Mouse (Mus musculus) brain, adult 2 months (tissue): ENCODE measurements around the gene Spry2.

ENCODE experiments used
- DNase-seq: peaks from one replicate; pipeline ENCODE4 v3.0.0; 2011; ENCODE audit warnings: low read depth, low spot score

Spry2 gene

DNA sequence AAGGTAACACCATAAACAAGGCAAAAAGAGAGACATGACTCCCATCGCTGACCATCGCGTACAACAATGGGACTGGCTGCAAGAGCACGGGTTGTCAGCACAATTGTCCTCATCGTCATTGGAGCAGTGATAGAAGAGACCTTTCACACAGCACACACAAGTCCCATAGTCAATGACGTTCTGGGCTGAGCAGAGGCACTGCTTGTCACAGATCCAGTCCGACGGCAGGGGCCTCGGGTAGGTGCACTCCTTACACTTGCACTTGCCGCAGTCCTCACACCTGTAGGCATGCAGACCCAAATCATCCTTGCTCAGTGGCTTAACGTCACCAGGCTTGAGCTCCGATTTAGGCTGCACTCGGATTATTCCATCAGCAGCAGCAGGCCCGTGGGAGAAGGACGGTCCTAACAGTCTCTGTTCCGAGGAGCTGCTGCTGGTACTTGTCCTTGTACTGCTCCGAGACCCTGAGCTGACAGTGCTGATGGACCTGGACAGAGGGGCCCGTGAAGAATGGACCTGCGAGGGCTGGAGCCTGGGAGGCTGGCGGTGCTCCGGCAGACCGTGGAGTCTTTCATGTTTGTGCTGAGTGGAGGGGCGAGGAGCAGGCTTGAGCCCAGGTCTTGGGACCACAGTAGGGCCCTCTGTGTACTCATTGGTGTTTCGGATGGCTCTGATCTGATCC, 3.5 kb downstream of the Spry2 start:
- DNase-seq, result peak; percentile 70

DNA sequence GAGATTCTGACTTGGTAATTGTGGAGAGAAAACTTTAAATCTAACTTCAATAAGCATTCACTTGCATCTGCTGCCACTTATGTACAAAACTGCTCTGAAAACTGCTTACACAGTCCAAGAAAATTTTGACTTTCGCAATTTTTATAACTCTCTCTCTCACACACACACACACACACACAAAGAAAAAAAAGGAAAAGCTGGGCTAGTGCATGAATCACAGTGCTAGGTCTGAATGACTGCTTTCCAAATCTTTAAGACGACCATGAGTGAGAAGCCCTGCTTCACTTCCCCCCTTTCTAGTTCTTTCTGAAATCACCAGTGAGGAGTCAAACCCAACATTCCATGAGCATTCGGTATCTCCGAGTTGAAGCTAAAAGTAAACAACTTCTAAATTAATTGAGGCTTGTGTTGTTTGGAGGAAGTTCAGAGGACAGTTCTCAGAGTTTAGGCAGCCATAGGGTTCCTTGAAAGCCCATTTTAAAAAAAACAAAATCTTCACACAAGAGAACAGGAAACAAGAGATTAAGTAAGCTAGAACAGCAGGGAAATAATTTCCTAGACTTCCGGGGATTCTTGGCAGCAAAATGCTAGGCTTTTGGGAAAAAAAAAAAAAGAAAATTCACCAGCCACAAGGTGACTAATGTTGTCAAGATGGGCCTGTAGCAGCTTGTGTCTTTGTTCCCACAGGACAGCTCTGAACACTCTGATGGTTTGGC, 5.9 kb downstream of the Spry2 start:
- DNase-seq, result peak; percentile 26

DNA sequence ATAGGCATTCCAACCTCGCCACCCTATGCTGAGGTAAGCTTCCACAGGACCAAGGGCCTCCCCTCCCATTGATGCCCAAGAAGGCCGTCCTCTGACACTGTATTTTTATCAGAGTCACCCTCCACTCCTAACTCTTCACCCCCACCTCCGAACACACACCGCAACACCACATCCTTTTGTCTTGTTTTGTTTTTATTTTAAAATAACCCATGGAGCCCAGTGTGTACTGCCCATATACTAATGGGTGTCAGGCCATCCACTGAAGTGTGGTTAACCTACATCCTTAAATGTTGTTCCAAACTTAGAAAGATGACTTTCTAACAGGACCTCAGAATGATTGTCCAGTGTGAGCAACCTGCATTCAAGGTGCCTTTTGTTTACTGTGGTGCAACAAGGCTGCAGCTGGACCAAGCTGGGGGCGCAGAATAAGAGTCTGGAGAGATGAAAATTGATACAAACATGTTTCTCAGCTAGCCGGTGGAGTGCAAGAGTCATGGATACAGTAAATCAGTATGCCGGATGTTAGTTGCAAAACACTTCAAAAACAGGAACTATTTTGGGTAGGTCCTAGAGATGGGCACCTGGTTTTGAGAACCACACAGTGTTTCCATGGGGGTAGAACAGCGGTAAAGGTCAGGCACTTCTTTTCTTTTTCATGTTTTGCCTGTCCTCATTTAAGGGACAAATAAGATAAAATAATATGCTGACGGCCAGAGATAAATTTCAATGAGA, 9.8 kb downstream of the Spry2 start:
- no peak for DNase-seq

DNA sequence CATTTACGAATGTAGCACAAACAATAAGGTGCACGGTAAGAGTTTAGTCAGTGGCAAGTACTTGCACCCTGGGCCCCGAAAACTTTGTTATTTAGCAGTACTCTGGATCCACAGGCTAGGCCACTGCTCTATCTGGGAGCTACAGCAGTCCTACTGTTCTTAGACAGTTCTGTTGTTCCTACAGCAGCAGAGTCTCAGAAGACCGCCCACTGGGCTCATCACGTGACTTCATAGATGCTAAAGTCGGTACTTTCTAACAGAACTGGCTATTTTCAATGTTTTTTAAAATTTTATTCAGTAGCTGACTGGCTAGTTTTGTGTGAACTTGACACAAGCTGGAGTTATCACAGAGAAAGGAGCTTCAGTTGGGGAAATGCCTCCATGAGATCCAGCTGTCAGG, 11.4 kb downstream of the Spry2 start:
- peak; percentile 9 for DNase-seq

DNA sequence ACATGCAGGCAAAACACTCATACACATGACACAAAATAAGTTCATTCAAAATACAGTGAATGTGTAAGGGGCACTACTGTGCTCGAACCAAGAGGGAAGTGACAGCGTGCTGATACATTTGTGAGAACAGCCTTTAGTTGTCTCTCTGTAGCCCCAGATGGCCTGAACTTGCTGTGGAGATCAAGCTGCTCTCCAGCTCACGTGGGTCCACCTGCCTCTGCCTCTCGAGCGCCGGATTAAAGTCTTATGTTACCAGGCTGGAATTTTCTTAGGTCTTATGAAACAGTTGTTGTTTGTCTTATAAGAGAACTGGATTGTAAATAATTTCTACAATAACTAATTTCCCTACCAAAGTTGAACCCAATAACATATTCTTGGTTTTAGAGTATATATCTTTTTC, 13.4 kb downstream of the Spry2 start:
- no peak for DNase-seq

DNA sequence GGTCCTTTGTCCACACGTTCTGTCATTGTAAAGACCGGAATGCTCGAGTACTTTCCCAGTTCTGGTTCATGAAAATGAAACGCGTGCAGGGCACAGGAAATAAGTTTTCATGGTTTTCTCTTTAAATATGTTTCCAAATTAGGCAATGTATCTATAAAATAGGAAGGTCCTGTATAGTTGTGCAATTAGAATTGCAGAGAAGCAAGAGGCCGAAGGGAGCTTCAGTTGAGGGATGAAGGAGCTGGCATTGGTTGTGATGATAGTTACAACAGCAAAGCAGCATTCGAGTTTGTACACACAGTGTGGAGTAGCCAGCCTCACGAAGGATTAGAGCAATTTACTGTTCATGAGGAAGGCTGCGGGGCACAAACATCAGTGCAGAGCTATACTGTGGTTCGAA, 18.3 kb downstream of the Spry2 start:
- no peak for DNase-seq

DNA sequence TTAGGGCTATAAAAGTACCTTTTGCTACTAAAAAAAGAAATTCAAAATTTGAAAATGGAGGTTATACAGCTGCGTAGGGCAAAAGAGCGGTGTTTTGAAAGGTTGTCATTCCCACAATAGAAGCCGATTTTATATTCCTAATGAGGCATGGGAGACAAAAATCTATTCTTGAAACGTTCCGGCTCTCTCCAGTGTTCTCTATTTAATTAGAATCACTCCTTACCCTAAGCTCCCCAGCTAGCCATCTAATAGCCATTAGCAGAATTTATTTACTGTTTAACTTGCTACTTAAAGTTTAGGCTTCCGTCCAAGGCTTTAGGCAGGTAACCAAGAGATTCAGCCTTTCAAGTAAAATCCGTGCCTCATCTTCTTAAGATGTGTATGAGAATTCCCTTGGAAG, 20.2 kb downstream of the Spry2 start:
- no peak for DNase-seq

DNA sequence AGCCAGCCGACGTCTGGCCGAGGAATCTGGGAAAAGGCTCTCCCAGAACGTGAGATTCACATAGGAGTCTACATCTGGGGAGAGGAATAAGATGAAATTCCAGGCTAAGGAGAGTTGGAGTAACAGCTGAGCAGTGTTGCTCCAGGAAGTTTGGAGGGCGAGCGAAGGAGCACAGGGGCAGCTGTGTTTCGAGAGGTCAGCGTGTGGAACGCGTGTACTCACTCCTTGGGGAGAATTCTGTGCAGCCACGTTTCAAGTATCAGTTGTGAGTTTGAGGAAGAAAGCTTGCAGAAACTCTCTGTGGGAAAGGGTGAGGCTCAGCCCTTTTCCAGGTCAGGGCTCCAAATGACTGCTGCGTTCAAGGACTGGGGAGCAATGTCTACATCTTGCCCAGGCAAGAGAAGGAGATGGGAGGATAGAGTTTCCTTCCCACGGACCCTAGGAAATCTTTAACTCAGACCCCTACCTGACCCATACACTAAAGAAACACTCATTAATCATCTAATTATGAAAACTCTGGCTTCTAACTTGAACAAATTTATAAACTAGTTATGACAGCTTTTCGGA, 26.2 kb downstream of the Spry2 start:
- DNase-seq, result no peak

DNA sequence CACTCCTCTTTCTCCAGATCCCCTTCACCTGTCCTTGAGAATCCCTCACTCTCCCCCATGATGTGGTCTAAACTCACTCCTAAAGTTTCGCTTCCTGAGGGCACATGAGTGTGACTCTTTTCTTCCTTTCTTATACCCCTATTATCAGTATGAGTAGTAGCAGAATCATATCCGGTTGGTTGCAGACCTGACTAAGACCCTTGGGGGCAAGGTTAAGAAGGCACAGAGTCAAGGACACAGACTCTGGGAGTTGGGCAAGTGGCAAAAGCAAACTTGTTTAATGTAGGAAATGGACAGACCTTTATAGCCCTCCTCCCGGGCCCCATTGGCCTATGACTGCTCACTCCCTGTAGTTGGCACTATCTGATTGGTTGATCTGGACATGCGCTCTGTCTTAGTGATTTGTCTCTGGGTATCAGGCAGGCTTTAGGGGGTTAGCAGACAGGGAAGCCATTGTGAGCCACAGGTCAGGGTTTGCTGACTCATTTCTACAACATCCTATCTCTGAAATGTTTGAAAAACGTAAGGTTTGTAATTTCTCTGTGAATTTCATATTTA, 31.2 kb downstream of the Spry2 start:
- DNase-seq, result no peak

DNA sequence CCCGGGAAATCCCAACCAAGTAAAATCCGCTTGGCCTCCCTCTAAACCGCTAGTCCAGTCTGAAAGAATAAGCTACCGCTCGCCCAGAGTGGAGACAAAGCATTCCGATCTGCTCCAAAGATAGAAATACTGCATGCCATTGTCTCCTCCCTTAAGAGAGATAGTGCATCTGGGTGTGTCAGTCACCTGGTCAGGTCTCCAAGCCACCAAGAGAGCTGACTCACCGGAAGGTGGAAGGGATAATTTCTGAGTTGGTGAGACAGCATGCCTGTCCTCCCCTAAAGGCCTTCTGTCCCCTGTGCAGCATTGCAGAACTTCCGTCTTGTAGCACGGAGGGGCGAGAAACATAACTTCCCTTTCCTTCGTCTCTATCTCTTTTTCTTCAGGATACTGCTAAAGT, 34.4 kb downstream of the Spry2 start:
- DNase-seq, result no peak

DNA sequence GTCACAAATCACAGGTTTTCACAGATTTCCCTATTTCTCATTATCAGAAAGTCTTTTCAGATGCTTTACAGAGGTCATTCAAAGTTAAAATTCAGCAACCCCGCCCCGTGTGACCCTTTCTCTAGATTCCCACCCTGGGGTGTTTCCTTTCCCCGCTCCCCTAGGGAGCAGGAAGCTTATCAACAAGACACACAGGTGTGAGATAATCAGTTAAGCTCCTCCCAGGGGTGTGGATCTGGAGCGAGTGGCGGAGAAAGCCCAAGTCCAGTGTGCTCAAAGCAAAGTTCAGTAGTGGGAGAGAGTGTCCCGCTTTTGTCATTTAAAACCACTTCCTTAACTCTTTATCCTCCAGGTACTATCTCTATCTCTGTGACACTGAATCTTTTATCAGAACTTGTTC, 35.7 kb downstream of the Spry2 start:
- DNase-seq, result no peak

DNA sequence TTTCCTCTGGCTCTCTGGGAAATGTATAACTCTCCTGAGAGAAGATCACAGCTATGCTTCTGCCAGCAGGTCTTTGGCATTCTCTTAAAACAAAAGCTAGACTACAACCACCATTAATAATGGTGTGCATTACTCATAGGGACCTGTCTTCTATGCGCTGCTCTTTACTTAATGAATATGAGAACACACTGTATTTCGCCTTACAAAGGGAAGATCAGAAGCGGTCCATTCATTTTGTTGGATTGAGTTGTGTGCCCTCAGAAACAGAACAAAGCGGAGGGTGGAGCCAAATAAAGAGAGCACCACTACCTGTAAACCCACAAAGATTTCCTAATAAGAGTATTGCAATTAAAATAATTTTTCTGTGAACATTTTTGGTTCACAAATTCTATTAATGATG, 36.3 kb downstream of the Spry2 start:
- DNase-seq, result no peak

DNA sequence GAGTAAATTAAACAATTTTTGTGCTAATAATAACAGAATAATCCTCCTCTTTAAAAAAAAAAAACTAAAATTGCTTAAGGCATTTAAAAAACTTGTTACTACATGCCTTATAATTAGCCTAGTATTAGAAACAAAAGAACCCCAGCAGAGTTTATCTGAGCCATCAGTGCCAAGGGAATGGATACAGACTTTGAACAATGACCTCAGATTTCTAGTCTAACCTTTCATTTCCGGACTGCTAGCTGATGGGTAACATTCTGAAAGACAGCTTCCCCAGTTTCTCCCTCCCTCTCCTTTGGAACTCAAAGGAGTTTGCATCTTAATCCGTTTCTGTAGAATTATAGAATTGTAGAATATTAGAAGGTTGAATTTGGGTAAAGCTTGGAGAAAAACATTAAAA, 36.7 kb downstream of the Spry2 start:
- no peak for DNase-seq

DNA sequence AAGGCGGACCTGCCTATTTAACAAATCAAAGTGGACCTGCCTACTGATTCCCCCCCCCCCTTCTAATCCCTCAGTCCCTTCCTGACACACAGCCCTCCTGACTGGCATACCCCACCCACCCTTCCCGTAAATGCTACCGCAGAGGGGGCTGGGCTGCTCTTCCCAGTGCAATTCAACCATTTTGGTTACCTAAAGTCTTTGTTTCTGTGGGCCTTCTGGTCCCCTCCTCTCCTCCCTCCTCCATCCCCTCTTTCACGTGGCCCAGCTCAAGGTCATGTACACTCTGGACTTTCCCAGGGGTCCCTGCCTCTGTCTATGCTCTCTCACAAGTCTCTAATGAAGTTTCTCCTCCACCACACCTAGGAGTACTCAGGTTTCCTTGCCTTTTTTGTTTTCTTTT, 37.3 kb downstream of the Spry2 start:
- DNase-seq, result no peak

DNA sequence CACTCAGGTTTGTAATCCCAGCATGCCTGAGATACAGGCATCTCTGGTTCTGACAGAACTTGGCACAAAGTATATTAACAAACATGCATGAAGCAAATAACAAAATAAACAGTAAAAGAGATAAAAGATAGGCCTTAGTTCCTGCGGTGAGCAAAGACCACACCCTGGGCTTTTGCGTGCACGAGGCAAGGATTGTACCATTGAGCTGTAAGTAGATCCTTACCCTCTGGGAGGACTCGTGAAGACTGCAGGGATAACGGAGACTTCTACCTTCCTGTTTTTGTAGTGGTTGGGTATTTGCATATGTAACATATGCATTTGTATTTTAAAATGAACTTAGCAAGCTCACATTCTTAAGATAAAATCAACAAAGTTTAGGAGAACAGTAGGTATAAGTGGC, 37.7 kb downstream of the Spry2 start:
- DNase-seq, result no peak

DNA sequence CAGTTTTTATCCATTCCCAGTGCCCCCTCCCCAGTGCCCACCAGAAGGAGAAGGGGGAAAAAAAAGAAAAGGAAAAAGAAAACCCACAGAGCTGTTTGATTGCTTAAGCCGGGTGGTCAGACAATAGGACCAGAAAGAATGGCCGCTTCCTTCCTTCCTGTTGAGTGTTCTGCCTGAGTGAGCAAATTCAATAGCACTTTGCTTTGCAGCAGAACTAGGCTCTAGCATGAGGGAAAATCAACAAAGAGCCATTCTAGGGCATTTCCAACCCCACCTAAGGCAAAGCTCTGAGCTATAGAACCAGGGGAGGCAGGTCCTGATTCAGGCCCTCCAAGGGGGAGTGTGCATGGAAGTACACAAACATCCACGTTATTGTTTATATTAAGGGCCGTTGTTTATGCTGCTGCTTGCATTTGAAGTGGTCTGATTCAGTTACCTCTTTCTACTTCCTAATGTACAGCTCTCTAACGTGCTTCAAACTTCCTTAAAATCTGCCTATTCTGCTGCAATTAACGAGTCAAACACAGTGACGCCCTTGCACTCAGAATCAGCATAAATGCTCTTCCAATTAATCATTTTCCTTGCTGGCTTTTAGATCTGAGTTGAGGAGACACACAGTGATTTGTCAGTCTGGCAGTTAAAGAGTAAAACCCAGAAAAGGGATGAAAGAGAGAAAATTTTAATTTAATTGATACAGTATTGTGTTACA, 45.1 kb downstream of the Spry2 start:
- no peak for DNase-seq
